Comparison of ENCODE assay signal across 16 mouse cellular contexts in genomic region chr1:165613926-165614325, GRCm38 (mm10). TPM values are rescaled to one million over a fixed set of nuclear protein-coding genes. Genes with fewer than 3 reads are reported as not detected.
"Had no signal": no experiment of that assay in that cellular context is flagged by ENCODE, and none has a peak within 500 bp of the region (broad histone marks: within the 10 kb centered on the region; RNA-seq: fewer than 3 reads in every experiment).

No protein-coding gene starts in this region.

- DNase-seq: lung, adult 2 months; lung, postnatal 14 days; lung, postnatal 36 days; right cerebral cortex, postnatal 14 days; thymus, adult 2 months; thymus, postnatal 36 days had no signal

- H3K27ac ChIP-seq: lung, embryonic 15.5 days; macrophage; midbrain, embryonic 13.5 days; midbrain, embryonic 15.5 days; neural tube, embryonic 12.5 days; stomach, embryonic 15.5 days; stomach, postnatal 0 days had no signal

- H3K4me3 ChIP-seq: lung, embryonic 15.5 days; megakaryocyte, embryonic 14.5 days; midbrain, embryonic 13.5 days; midbrain, embryonic 15.5 days; neural tube, embryonic 12.5 days; stomach, embryonic 15.5 days had no signal

RNA-seq across cellular contexts. Expression of gene Mpzl1, which starts 20.4 kb away (rescaled TPM):
- total RNA-seq: monocyte, adult 5-6 weeks; neutrophil, adult 5-6 weeks had no signal
